Mouse (Mus musculus): ENCODE measurements around the gene Stxbp2.
"Not testable (repeated sequence)": the region's sequence is repeated elsewhere in the genome, so short reads cannot be mapped to it uniquely, and the experiment has no call there.

Gene Stxbp2

DNA sequence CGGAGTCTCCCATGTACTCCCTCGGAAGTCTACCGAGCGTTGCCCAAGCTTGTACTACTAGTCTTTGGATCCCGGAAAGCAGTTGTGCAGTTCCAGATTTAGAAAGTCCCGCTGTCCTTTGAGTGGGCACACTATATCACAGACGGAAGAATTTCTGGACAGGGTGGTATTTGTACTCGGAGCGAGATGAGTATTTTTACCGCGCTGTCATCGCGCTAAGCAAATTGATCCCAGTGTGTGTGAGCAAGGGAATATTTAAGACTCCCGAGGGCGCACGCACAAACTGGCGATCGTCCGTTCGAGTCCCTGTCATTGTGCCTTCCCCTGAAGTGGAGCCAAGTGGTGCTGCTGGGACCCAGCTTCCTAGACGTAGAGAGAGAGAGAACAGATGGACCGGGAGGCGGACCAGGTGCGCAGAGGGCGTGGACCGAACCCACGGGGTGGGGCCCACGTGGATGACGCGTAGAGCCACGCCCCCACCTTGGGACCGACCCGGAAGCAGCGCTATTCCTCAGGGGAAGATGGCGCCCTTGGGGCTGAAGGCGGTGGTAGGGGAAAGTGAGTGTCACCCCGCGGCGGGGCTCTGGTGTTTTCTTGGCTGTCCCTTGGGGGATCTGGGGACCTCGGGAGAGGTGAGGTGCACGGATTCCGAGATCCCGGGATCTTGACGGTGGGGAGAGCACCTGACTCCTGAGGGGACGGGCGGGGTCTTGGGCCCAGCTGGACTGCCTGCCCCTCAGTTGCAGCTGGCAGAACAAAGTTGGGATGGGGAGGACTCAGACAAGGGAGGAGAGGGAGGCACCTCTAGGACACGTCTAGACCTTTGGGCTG, at the start of gene Stxbp2:
Gene Stxbp2 (plus strand): TSS at position 309 of the 831 bp plus-strand sequence.
- peak; percentile 75 for ATAC-seq (ENCODE audit: insufficient number of reproducible peaks, low FRiP score, low TSS enrichment)

DNA sequence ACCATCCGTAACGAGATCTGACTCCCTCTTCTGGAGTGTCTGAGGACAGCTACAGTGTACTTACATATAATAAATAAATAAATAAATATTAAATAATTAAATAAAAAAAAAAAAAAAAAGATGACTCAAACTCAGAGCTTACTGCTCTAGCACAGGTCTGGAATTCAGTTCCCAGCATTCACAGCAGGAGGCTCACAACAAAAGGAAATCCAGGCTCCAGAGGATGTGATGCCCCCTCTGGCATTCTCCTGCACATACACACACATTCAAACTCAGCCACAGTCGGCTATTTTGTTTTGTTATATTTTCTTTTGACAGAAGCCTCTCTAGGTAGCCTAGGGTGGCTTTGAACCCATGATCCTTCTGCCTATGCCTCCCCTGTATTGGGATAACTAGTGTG, 48.8 kb upstream of the Stxbp2 start:
- ATAC-seq (ENCODE audit: insufficient number of reproducible peaks, low FRiP score, low TSS enrichment) = not testable (repeated sequence)

DNA sequence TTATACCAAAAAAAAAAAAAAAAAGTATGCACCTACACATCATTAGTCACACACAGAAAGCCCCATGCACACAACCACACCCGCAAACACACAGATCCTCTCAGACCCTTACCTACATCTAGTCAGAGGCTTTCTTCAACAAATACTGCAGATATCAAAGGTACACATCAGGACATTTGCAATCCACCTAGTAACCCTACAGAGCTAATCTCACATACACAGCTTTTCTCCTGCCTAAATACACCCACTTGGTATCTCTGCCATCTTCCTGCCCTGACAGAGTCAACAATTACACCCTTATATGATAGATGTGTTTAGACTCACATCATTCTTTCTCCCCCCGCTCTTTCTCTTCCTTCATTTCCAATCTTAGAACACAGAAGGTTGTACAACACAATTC, 44.3 kb upstream of the Stxbp2 start:
- no peak for ATAC-seq (ENCODE audit: insufficient number of reproducible peaks, low FRiP score, low TSS enrichment)

DNA sequence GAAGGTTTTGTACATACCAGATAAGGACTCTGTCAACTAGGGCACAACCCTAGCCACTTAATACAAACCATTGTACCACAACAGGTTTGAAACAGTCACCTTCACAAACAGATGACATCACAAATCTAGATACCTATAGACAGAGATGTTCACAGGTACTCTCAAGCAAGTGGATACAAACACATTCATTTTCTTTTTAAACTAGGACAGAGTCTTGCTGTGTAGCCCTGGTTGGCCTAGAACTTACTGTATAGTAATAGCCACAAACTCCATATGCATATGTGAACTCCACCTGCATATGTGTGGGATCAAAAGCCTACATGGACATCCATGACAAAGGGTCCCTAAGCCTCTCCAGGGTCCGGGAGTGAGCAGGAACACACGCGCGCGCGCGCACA, 43.8 kb upstream of the Stxbp2 start, which contains the start of gene Camsap3:
Gene Camsap3 (plus strand): TSS at position 301 of the 398 bp plus-strand sequence.
- ATAC-seq (ENCODE audit: insufficient number of reproducible peaks, low FRiP score, low TSS enrichment) = no peak

DNA sequence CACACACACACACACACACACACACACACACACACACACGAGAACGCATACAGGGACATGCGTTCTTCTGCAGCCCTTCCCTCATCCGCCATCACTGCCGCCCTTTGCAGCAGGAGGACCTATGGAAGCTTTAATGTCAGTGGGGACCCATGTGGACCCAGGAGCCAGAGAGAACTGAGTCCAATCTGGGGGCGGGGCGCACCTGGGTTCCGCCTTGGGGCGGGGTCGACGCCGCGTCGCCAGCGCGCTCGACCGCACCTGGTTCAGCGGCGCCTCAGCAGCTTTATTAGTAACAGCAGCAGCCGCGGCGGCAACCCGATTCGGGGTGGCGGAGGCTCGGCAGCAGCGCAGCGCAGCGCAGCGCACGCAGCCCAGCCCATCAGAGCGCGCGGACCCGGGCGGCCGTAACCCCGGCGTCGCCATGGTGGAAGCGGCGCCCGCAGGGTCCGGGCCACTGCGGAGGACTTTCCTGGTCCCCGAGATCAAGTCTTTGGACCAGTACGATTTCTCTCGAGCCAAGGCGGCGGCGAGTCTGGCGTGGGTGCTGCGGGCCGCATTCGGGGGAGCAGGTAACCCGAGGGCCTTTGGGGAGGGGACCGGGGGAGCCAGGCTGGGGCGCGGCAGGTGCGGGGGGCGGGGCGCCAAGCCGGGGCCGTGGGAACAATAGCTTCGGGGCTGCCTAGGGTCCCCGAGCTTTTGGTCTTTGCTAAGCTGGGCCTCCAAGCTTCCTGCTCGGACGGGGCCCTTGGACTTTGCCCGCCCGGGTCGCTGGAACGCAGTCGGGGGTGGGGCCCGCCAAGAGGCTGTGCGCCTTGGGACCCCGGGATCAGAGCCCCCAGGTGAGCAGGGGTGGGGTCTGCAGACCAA, 43.1 kb upstream of the Stxbp2 start:
- peak; percentile 63 for ATAC-seq (ENCODE audit: insufficient number of reproducible peaks, low FRiP score, low TSS enrichment)

DNA sequence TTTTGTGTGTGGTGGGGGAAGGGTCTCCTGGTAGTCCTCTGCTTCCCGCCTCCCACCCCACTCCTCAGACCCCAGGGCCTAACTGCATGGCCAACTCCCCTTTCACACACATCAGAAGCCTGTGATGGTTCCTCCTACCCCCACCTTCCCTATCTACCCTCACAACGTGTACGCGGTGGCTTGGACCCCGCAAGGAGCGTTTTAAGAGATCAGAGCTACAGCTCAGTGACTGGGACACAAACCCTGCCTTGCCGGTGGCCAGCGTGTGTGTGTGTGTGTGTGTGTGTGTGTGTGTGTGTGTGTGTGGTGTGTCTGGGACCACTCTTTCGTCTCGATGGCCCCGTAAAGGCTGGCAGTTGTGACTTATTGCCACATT, 42.5 kb upstream of the Stxbp2 start:
- 0 out of 2 replicates have a peak, but pooled peaks have one; percentile 13 for ATAC-seq (ENCODE audit: insufficient number of reproducible peaks, low FRiP score, low TSS enrichment)

DNA sequence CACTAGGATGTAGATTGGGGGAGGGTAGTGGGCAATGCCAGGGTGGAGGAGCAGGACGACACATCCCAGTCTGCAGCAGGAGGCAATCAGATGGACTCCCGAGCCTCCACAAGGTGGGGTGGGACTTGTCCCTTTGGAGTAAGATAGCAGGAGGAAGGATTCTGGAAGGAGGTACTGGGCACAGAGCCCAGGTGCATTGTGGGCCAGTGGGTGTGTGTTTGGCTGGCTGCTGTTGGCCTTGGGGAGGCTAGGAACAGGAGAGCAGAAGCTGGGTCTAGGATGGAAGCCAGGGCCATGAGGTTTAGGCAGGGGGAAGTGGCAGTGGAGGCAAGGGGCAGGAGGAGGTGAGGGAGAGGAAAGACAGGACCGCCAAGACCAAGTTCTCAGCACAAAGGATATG, 37.3 kb upstream of the Stxbp2 start:
- peak; percentile 18; the same call in 1 of the 2 replicates for ATAC-seq (ENCODE audit: insufficient number of reproducible peaks, low FRiP score, low TSS enrichment)

DNA sequence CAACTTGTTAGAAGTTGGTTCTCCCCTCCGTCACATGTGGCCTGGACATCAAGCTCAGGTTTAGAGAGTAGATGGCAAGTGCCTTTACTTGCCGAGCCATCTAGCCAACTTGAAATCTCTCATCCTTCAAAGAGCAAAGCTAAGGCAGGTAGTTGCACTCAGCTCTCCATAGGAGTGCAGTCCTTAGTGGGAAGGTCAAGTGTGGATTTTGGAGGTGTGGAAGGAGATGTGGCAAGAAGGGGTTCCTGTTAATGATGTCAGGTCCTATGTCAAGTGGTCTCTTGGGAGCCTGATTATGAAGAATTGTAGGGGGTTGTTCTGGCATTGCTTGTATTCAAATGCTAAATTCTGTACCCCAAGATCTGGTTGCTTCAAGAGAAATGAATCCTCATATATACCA, 36.3 kb upstream of the Stxbp2 start:
- no peak for ATAC-seq (ENCODE audit: insufficient number of reproducible peaks, low FRiP score, low TSS enrichment)

DNA sequence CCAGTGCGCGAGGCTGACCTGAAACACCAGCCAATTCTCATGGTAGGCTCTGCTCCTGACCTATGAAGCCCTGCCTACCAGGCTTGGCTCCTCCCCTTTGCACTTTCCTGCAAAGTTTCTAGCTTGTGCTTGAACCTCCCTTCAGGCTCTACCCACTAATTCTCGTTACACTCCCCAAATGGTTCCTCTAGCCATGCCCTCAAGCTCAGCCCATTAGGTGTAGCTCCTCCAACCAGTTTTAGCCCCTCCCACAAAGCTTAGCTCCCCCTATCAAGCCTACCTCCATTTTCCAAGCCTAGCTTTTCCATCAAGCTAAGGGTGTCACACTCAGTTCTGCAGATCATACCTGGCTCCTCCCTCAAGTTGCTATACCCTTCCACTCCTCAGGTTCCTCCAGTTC, 32.7 kb upstream of the Stxbp2 start:
- ATAC-seq (ENCODE audit: insufficient number of reproducible peaks, low FRiP score, low TSS enrichment) = no peak

DNA sequence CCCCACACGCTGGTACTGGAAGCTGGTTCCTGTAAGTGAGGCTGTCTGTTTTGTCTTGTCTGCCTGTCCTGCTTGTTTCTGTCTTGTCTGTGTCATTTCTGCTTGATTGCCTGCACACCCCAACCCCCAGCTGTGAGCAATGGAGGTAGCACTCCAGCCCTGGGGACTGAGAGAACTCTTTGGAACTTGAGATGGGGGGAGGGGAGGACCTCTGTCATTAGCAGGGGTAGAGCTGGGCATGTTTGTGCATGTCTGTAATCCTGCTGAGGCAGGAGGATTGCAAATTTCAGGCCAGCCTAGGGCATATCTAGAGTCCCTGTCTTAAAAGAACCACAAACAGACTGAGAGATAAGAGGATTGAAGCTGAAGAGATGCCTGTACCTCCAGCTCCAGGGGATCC, 31.5 kb upstream of the Stxbp2 start:
- ATAC-seq (ENCODE audit: insufficient number of reproducible peaks, low FRiP score, low TSS enrichment) = no peak

DNA sequence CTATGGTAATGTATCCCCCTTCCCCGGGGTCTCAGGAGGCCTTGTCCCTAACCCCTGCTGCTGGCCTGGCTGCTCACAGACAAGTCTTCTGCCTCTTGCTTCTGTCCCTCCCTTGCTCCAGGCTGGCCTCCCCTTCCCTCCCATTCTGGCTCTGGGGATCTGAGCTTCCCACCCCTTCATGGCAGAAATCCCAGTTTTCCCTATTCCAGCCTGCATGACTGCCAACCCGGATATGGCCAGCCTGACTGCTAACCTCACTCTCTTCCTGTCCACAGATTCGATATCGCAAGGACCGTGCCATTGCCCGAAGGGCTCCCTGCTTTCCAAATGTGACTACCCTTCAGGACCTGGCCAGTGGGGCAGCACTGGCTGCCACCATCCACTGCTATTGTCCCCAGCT, 30.4 kb upstream of the Stxbp2 start:
- no peak for ATAC-seq (ENCODE audit: insufficient number of reproducible peaks, low FRiP score, low TSS enrichment)

DNA sequence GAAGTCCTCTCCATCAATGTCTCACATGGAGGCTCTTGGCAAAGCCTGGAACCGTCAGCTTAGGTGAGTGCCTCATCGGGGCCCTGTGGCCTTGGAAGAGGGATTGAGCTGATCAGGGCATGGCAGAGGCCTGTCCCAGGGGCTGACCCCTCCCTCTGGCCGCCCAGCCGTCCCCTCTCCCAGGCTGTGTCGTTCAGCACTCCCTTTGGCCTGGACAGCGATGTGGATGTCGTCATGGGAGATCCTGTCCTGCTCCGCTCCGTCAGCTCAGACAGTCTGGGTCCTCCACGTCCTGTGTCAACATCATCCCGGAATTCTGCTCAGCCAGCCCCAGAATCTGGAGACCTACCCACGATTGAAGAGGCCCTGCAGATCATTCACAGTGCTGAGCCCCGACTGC, 27.3 kb upstream of the Stxbp2 start:
- ATAC-seq (ENCODE audit: insufficient number of reproducible peaks, low FRiP score, low TSS enrichment) = no peak

DNA sequence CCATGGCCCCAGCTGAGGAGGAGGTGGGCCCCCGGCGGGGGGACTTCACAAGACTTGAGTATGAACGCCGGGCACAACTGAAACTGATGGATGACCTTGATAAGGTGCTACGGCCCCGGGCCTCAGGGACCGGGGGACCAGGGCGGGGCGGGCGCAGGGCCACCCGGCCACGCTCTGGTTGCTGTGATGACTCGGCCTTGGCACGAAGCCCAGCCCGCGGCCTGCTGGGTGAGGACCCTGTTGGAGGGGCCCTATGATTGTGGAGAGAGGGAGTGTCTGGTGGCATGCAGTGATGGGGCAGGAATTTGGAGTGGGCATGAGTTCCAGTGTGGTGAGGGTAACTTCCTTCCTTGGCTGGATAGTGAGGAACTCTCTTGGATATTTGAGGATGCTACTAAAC, 24.2 kb upstream of the Stxbp2 start:
- no peak for ATAC-seq (ENCODE audit: insufficient number of reproducible peaks, low FRiP score, low TSS enrichment)

DNA sequence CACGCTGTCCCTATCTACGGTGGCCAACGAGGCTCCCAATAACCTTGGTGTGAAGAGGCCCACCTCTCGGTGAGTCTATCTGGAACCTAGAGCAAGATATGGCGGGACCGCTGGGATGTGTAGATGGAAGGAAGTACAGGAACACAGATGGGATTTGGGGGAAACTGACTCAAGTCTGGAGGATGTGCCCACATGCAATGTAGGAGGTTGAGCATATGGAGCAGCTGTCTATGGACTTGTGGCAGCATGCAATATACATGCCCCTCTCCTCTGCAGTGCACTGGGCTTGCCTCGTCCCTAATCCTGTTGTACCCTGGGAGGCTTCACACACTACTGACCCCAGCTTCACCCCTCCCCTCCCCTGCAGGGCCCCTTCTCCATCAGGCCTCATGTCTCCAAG, 22.9 kb upstream of the Stxbp2 start:
- no peak for ATAC-seq (ENCODE audit: insufficient number of reproducible peaks, low FRiP score, low TSS enrichment)

DNA sequence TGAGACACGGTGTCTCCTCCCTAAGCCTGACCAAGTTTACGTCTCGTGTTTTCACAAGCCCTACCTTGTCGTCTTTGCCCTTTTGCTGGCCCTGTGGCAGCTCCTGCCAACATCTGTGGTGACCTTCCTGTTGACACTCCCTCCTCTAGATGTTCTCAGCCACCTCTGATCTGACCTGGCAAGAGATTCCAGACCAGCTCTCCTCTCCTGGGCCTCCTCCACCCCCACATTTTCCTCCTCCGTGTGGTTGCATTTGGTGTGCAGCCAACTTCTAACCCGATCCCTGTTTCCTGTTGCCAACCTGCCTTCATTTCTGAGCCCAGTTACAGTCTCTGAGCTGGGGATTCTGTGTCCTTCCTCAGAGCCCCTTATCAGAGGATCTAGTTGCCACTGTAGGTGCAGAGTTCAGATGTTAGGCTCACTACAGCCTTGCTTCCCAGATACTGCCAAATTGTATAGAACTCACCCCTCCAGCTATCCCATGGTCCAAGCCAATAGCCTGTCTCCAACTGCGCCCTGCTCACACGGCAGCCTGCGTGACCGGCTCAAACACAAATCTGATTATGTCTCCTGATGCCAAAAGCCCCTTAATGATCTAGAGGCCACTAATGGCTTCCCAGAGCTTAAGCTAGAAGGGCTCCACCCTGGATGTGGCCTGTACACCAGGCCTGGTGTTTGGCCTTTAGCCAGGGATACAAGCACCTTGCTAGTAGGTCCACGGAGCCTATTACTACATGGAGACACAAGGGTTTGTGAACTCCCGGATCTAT, 21.5 kb upstream of the Stxbp2 start:
- ATAC-seq (ENCODE audit: insufficient number of reproducible peaks, low FRiP score, low TSS enrichment) = no peak

DNA sequence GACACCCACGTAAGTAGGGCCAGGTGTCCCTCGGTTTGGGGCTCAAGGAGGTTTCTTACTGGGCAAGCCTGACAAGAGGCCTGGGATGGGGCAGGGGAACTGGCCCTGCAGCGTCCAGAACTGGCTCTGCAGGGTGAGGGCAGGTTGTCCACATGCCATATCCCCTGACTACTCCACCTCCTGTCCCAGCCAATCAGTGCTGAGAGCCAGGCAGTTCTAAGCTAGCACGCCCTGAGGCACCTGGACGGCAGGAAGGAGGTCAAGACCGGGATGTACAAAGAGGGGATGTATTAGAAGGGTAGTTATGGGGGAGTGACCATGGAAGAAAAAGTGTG, 21.0 kb upstream of the Stxbp2 start:
- ATAC-seq (ENCODE audit: insufficient number of reproducible peaks, low FRiP score, low TSS enrichment) = no peak

DNA sequence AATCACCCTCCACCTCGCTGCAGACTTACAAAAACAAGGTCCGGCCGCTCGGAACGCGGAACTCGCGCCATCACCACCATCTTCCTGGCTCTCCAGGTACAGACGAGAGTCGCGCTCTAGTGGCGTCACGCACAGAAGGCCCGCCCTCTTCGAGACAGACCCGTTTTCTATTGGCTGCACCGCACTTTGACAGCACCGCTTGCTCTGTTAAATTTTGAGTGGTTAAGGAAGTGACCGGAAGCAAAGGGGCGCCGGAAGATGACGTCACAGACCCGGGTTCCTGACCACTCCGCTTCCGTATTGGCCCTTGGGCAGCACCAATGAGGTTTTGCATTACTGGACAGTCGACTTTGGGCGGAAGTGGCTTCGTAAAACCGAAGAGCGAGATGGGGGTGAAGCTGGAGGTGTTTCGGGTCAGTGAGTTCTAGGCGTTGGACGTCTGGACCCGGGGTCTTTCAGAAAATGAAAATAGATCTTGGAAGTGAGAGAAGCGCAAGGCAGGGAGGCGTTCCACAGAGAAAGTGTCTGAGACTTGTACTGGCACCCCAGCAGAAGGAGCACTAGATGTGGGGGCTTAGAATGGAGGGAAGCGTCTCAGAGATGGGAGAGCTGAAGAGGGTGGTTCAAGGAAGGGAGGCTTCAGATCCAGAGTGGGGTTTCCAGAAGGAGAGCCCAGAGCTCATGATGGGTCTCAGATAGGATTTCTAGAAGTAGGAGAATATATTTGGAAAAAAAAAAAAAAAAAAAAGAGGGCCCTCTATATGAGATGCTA, 9.4 kb upstream of the Stxbp2 start, which contains the start of the genes Xab2 and Pet100:
Gene Xab2 (minus strand): TSS at position 118 of the 772 bp plus-strand sequence.
Gene Pet100 (plus strand): TSS at position 350 of the 772 bp plus-strand sequence.
- ATAC-seq (ENCODE audit: insufficient number of reproducible peaks, low FRiP score, low TSS enrichment) = peak; percentile 92

DNA sequence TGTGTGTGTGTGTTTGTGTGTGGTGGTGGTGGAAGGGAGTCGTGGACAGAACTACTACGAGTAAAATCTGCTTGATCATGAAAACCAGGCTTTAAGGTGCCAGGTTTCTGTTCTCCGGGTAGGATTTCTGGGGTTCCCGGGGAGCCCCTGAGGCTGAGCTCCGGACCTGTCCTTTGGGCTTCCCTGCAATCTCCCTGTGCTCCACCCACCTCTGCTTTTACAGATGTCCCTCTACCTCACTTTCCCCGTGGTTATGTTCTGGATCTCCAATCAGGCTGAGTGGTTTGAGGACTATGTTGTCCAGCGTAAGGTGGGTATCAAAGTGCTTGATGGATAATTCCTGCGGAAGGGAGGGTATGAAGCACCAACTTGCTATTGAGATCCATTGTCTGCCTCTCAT, 8.6 kb upstream of the Stxbp2 start:
- no peak for ATAC-seq (ENCODE audit: insufficient number of reproducible peaks, low FRiP score, low TSS enrichment)

DNA sequence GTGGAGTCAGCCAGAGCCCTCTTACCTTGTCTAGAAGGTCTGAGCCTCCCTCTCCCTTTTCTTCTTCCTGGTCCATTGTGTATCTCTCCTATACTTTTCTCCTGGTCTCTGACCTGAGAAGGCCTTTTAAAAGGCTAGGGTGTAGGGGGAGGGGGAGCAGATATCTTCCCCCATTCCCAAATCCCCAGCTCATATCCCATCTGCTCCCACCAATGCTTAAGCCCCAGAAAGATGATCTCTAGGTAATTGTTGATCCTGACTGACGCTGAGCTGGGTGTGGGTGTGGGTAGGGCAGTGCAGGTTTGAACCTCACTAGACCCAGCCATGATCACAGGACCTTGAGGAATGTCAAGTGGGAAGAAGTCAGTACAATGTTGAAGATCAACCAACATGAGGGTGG, 5.3 kb upstream of the Stxbp2 start, which contains the start of gene Pcp2:
Gene Pcp2 (minus strand): TSS at position 101 of the 400 bp plus-strand sequence.
- no peak for ATAC-seq (ENCODE audit: insufficient number of reproducible peaks, low FRiP score, low TSS enrichment)

DNA sequence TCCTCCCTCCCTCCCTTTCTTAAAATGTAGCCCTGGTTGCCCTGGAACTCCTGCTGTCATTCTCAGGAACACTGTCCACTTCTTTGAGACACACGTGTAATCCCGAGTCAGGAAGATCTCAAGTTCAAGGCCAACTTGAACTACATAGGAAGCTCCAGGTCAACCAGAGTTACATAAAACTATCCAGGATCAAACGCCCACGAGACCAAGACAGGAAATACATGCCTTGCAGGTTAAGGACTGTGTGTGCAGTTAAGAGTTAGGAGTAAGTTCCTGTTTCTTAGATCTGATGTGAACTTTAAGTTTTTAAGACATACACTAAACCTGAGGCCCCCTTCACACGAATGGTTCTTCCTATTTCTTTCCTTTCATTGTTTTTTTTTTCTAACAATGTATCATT, 3.8 kb upstream of the Stxbp2 start:
- no peak for ATAC-seq (ENCODE audit: insufficient number of reproducible peaks, low FRiP score, low TSS enrichment)
